Mouse (Mus musculus) heart, postnatal 0 days (tissue): ENCODE data around the gene Gm12216.

ENCODE experiments used
- CTCF ChIP-seq: IDR thresholded peaks from 2 replicates; pipeline ENCODE4 v1.5.1; 2016; ENCODE audit warnings: antibody characterized with exemption, control low read depth, low read depth
- EP300 ChIP-seq: IDR thresholded peaks from 2 replicates; pipeline ENCODE4 v1.6.1; 2016; ENCODE audit warnings: antibody characterized with exemption, low read depth

DNA sequence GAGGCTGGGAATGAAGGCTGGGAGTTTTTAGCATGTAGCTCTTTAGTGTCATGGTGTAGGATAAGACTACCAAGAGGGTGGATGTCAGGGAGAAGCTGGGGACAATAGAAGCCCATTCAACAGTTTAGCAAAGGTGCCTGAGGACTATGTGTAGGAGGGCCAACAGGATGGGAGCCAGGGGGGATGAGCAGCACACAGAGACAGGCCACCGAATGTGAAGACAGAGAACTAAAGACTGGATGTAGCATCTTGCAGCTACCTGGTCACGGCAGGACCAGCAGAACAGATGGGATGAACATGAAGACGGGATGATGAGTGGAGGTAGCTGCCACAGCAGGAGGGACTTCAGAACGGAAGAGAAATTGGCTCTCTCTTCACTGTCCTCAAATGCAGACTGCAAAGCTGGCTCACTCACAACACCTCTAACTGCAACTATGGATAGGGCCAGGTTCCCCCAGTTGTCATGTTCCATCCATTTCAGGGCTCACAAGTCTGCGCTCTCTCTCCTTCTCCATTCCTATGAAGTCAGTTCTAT, 42.1 kb downstream of the Gm12216 start:
- no peak for TF ChIP-seq EP300
- TF ChIP-seq CTCF, result no peak
